Mouse (Mus musculus) neutrophil, adult 5-6 weeks (primary cell): ENCODE data around the gene Samd4. TPM values are rescaled to one million over a fixed set of nuclear protein-coding genes. Genes with fewer than 3 reads are reported as not detected.

Experiments
- ATAC-seq: fragments of 151-379, 151-347 bp; 2 replicates; pipeline ENCODE4 v1.8.0; 2017; ENCODE audit warnings: mild to moderate bottlenecking, moderate TSS enrichment; ENCODE audit not compliant: insufficient number of reproducible peaks, poor library complexity, low FRiP score, severe bottlenecking; ENCODE audit errors: extremely low read depth
- total RNA-seq: library from RNA; stranded (forward); fragments of 200-1000 nt; gene quantifications from 2 replicates; pipeline ENCODE4 v1.2.3, GENCODE M21; 2017

Gene Samd4
- total RNA-seq, 1 experiment from 2014 or later, result not detected

DNA sequence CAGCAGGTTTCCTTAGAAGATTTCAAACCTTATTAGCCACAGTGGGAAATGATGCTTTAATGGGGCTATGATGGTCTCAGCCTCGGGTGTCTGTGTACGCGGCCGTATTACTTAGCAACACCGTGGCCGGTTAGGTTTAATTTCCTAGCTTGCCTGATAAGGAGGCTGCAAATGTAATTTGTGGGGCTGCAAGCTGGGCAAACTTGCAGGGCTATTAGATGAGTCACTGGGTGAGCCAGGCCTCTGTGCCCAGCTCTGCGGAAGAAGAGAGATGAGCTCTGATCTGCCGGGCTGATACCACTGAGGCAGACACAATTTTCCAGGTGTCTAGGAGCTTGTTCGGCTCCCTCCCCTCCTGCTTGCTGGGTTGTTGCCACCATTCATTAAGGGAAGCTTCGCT is 251.3 kb downstream of the Samd4 start:
- no peak for ATAC-seq

DNA sequence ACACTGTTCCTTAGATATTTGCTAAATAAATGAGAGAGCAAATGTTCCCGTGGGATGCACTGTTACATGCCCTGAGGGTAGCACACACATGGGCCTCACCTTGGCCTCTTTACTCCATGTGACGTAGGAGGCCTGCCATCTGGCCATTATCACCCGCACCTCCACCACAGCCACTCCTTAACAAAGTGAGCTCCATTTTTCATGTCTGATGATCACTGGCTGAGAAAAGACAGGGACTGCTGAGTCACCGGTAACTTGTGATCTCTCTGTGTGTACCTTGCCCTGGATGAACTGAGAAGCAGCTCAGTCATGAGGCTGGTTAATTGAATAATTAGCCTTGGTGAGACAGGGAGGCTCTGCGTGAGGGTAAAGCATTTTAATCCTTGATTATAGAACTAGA is 254.0 kb downstream of the Samd4 start:
- ATAC-seq, result no peak

DNA sequence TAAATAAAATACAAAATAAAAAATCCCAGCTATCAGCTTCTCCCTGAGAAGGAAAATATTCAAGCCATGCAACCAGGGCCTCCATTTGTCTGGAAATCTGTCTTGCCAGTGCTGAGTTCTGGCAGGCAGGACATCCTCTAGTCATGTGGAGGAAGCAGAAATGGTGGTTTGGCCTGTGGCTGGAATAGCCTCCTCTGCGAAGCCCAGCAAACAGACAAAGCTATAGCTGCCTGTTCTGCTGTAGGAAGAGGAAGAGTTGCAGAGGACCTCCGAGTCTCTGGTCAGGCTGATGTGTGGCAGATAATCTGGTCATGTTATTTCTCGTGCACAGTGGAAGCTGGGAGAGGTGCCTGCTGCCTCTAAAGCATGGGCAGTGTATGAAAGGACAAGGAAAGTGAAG is 256.2 kb downstream of the Samd4 start:
- no peak for ATAC-seq

DNA sequence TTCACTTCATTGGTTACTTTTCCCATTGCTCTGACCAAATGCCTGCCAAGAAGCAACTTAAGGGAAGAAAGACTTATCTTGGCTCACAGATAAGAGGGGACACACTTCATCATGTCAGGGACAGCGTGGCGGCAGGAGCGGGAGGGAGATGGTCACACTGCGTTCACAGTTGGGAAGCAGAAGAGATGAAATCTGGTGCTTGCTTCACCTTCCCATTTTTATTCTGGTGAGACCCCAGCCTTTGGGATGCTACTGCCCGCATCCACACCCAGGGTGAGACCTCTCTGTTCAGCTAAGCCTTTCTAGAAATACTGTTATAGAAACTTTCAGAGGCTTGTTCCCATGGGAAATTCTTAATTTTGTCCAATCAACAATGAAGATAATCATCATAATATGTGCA is 261.7 kb downstream of the Samd4 start:
- no peak for ATAC-seq

DNA sequence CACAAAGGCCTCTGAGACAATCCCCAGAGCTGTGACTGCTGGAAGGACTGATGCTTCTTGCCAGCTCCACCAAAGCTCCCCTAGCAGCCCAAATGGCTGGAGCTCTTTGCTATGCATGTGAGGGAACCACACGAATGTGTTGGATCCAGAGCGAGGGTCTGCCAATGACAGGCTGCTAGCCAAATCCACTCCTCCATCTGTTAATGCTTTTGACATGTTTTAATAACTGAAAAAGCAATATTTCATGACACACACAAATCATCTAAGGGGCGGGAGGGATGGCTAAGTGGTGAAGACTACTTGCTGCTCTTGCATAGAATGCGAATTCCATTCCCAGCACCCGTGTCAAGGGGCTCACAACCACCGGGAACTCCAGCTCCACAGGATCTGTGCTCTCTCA is 268.7 kb downstream of the Samd4 start:
- no peak for ATAC-seq

DNA sequence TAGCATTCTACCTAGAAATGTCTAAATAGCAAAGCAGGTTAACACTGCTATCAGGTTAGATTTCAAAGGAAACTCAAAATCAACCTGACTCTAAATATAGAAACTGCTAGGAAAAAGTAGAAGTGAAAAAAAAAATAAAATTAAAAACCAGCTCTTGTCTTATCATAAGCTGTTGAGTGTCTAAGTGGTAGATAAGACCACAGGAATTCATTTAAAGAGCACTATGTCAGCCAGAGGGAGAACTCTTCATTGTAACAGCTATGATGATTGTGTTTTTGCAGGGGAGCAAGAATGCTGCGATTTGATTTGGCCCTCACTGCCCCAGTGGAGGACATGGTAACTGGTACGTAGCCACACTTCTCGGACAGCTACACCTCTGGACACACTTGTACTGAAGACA is 271.6 kb downstream of the Samd4 start:
- ATAC-seq, result no peak

Other genes starting within 250 kb of the Samd4 start
- gene Cdkn3, start 122.3 kb upstream of the Samd4 start, total RNA-seq, result 2.1 and 4.3 TPM in 2 replicates
- gene Cnih1, start 94.4 kb upstream of the Samd4 start, total RNA-seq, result 18.7 TPM in 2 replicates
- gene Gmfb, start 60.6 kb upstream of the Samd4 start, total RNA-seq, result 117 and 122 TPM in 2 replicates
- 11.6 and 15.8 TPM in 2 replicates for gene Cgrrf1, start 50.7 kb upstream of the Samd4 start, total RNA-seq